Mouse (Mus musculus): ENCODE data around the gene Tex19.2.

Gene Tex19.2

DNA sequence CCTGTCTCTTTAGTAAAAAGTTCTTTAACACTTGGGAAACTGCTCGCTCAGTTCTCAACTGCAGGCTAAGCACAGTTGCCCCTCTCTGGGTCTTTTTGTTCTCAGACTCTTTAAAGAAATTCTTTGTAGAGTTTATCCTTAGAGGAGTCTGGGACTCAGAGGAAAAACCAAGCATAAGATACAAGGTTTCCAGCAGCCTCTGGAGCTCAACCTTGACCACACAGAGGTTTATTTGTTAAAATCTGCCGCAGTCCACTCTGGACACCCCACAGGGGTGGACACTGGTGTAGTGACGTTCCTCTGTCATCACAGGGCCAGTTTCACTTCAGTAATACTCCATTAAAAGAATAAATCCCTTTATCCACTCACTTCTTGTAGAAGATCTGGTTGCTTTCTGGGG is at the start of gene Tex19.2:
Gene Tex19.2 (minus strand): TSS at position 101 of the 400 bp plus-strand sequence.
- DNase-seq = no peak

DNA sequence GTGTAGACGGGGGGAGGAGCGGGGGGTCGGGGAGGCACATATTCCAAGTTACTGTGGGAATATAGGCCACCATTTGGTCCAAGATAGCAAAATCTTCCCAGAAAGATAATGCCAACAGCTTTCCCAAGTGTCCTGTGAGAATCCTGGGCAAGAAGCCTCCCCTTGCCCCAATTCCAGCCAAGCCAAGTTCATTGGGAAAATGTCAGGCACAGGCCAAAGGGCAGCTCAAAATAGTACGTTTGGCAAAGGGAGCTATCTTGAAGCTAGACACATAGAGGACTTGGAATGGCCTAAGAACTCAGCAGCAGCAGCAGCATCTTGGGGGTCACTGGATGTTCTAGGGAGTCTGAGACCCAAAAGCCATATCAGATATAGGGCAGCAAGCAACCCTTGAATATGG is 45.3 kb upstream of the Tex19.2 start:
- no peak for DNase-seq

DNA sequence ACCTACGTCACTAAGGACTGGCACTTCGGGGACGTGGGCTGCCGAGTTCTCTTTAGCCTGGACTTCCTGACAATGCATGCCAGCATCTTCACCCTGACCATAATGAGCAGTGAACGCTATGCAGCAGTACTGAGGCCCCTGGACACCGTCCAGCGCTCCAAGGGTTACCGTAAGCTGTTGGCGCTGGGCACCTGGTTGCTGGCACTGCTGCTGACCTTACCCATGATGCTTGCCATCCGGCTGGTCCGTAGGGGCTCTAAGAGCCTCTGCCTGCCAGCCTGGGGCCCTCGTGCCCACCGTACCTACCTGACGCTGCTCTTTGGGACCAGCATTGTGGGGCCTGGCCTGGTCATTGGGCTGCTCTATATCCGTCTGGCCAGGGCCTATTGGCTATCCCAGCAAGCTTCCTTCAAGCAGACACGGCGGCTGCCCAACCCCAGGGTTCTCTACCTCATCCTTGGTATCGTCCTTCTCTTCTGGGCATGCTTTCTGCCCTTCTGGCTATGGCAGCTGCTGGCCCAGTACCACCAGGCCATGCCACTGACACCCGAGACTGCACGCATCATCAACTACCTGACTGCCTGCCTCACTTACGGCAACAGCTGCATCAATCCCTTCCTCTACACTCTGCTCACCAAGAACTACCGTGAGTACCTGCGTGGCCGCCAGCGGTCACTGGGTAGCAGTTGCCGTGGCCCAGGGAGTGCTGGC is 42.3 kb upstream of the Tex19.2 start:
- no peak for DNase-seq

DNA sequence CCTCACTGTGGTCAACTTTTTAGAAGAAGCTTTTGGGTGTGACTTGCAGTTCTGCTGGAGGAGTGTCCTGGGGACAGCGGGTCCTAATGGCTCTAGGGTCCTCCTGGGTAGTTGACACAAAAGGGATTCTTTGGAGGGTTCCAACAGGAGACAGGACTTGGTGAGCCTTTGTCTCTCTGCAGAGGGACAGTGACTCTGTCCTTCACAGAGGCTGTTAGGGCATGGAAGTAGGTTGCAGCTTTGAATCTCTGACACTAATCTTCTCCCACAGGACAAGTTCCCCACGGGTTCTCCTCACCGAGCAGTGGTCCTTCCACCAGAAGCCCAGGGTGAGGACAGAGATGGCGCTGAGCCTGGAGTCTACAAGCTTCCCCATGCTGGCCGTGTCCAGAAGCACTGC is 41.5 kb upstream of the Tex19.2 start, which contains the start of gene Uts2r:
Gene Uts2r (plus strand): TSS at position 301 of the 400 bp plus-strand sequence.
- no peak for DNase-seq

DNA sequence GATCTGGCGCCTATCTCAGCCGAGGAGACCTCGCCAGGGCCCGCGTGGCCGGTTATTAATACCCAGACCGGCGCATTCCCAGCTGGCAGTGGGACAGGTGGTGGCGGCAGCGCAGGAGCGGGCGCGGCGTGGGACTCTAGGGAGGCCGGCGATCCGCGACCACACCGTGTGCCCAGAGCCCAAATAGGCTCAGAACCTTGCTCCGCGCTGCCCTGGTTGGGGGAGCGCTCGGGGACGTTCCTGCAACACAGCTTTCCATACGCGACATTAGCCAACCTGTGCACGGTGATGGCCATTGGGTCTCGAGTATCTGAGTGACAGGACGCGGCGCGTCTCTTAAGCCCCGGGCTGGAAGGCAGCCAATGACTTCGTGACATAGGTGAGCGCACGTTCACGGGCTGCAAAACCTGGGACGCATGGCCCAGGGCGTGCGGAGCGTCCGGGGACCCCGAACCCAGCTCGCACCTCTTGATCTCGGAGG is 38.0 kb upstream of the Tex19.2 start:
- DNase-seq = peak; percentile 8

DNA sequence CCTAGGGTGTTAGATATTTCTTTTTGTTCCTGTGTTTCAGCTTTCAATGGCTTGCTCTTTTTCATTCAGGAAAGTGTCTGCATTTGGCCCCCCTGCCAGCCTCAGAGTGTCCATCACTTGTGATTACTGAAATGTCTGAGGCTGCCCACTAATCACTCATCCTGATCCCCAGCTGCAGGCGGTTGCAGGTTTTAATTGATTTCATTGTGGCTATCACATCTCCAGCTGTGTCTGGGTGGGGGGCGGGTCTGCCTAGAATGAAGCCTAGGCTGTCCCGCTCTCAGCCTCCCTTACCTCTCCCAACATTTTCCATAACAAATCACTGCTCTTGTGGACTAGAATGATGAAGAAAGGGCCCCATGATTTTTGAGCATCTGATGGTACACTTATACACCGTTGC is 35.7 kb upstream of the Tex19.2 start:
- DNase-seq = no peak

DNA sequence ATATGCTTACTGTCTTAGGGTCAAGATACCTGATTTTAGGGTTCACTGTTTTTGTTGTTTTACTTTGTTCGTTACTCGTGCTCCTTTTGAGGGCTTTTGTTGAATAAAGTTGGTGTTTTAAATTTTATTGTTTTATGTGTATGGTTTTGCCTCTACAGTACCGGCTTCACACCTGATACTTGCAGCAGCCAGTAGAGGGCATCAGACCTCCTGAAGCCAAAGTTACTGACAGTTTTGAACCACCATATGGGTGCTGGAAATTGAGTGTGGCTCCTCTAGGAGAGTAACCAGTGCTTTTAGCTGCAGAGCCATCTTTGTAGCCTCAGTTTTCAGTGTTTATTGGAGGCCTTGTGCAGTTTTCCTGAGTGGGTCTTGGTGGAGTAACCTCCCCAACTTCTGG is 29.7 kb upstream of the Tex19.2 start:
- DNase-seq = no peak

DNA sequence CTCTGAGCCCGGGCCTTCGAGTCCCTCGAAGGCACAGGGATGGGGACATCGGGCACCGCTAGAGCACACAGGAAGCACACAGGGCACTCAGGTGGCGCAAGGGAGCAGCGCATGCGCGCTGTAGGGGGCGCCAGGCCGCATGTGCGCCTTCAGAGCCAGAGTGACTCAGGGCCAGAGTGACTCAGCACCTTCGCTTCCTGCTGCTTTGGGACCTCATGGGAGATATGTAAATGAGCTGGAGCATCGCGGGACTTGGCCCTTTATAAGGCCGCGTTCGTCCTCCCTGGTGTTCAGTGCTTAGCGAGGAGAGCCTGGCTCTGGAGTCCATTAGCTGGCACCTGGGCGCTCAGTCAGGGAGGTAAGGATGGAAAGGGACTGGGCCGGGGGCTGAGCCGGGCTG is 27.4 kb upstream of the Tex19.2 start, which contains the start of gene Tex19.1:
Gene Tex19.1 (plus strand): TSS at position 279 of the 400 bp plus-strand sequence.
- no peak for DNase-seq

DNA sequence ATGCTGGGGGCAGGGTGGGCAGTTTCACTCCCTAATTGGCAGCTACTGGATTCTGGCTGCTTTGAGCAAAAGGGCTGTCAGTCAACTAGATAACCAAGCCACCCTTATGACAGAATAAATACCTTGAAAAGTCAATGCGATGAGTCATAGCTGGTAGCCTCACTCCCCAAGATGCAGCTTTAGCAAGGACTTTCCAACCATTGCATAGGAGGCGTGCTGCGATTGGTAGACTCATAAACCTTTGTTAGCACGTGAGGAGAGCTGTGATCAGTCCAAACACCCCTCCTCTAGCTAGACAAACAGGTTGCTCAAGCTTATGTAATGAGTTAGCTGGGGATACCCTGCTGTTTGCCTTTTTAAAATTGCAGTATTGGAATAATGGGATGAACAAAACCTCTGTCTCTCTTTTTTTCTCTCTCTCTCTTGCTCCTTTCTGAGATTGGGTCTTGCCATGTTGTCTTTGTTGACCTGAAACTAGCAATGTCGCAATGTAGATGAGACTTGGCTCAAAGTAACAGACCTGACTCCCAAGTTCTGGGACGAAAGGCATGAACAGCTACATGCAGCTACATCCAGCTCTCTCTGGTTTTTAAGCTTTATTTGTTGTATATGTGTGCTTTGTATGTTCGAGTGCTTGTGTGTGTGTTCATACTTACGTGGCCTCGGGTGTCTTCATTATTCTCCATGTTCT is 25.0 kb upstream of the Tex19.2 start:
- no peak for DNase-seq

DNA sequence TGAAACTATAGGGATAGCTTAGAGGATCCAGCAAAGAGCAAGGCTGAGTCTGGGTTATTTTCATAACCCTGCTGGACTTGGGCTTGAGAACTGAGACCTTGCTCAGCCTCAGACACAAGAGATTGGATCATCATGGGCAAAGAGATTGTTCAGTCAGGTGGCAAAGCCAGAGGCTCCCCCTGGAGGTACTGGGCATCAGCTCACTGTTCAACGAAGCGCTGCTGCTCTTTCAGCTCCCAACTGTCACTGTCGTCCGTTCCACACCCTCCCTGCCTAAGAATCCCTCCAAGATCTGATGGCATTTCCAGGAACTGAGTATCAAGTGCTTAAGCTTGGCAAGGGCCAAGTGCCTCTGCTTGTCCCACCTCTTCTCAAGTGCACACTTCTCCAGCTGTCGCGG is 20.3 kb upstream of the Tex19.2 start:
- DNase-seq = peak; percentile 16

DNA sequence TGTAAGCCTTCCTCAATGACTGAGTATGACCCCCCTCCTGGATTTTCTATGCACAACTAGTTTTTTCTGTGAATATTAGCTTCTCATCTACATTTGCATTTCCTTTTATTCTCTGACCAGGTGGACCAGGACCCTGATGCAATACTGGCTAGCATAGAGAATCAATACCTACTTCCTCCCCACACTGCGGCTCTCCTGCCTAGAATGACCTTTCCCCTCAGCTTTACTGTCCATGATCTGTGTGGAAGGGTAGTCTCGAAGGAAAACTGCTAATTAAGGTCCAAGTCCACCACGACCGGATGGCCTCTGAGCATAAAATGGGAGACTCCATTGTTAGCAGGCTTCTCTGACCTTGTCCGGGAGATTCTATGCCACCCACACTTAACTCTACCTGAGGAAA is 19.2 kb upstream of the Tex19.2 start:
- DNase-seq = no peak

DNA sequence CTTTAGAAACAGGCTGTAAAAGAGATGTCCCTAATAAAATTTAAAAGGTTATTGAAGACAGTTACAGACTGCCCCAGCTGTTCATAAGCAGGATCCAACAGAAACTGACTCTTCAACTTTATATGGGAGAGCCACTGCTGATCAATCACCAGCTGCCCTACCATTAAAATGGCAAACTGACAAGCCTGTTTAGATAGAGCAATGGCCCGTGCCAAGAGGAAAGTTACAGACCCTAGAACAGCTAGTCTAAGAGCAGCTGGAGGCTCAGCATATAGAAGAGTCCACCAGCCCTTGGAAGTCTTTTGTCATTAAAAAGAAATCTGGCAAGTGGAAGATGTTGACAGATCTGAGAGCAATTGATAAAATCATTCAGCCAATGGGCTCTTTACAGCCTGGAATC is 16.1 kb upstream of the Tex19.2 start:
- no peak for DNase-seq

DNA sequence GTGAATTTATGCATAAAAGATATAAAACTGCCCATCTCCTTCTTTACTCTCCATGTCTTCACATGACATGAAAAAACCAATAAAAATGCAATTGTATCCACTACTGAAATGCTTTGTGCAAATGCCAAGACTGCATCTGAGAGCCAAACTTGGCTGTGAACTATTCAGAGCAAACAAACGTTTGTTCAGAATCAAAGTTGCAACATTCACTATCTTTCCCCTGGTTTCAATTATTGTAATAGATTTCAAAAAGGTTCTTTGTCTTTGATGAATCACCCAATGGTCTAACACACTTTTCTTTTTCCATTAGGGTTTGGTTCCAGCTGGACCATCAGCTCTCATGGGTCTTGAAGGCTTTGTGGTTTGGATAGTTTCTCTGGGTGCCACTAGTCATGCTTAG is 11.1 kb upstream of the Tex19.2 start:
- DNase-seq = no peak

DNA sequence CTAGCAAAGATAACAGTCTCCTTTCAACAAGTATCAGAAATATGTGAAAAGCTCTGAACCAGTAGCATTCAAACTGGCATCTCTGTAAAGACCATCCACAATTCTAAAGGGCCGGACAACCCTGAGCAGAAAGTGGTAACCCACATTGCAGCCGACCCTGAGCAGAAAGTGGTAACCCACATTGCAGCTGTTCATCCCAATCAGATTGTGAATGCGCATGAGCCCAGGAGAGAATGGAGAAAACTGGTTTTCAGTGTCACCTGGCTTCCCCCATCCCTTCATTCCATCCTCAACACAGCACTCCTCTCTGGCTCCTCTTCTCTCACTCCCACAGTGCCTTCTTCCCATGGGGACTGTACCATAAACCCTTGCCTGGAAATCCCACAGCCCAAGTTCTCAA is 9.0 kb upstream of the Tex19.2 start:
- DNase-seq = no peak

DNA sequence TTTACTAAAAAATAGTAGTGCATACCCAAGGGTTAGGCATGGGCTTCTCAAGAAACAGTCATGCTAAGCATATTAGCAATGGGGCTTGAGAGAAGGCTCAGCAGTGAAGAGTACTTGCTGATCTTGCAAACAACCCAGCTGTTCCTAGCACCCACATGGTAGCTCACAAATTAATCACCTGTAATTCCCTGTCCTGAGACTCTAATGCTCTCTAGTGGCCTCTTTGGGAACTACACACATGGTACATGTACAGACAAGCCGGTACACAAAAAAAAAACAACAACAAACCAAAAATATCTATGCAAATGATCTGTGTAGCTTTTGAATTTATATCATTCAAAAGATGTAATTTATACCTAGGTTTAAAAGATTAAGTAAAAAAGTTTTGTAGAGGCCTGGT is 7.9 kb upstream of the Tex19.2 start:
- no peak for DNase-seq

DNA sequence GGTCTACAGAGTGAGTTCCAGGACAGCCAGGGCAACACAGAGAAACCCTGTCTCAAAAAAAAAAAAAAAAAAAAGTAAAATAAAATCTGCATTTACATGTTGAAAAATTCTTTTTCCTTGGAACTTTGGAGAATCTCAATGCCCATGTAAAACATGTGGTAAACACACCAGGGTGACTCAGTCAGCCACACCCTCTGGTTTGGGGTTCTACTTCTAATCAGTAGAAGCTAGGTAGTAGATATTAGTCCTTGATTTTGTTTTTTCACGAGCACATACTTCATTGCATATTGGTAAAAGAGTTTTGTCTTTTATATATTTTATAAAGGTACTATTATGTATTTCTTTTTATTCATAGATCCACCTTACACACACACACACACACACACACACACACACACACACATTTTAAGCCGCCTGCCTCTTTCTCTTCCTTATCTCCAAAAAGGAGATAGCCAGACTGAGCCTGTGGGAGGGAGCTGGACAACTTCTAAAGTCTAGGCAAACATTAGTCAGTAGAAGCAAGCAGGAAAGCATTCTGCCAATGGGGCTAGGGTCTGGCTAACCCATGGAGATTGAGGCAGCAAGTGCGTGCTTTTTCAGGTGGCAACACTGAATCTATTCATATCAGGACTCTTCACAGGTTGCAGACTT is 7.2 kb upstream of the Tex19.2 start:
- no peak for DNase-seq

DNA sequence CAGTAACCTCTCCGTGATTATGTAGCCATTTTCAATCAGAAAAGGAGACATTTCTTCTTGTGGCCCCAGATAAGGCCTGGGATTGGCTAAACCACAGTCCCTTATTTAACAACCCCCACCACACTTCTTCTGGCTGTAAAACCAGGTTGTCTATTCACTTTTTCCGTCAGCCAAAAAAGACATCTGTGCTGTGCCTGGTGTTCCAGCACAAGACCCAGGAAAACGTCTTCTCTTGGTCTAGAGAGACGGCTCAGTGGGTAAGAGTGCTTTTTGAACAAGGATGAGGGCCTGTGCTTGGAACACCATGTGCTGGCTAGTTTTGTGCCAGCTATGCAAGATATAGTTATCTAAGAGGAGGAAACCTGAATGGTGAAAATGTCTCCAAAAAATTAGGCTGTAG is 5.0 kb upstream of the Tex19.2 start:
- DNase-seq = no peak

DNA sequence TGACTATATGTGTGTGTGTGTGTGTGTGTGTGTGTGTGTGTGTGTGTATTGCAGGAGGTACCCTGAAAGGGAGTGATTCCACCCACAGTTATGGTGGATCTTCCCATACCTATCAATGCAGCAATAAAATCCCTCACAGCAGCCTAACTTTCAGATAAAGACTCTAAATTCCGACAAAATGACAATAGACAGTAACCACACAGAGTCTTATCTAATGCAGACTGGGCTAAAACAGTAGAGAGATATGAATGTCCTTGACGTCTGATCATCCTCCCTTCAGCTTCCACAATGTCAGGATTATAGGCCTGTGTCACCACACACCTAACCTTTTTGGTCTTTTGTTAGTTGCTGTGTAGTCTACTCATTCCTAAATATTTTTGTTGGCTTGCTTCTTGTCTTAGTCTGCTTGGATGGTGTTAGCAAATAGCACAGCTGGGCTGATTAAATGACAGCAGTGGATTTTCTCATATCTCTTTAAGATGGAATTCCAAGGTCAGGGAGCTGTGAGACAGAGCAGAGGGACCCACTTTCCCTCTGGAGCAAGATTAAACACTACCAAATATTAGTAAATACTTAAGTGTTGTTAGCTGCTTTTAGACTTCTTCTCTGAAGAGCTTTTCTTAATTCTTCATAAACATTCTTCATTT is 3.7 kb upstream of the Tex19.2 start:
- DNase-seq = no peak

DNA sequence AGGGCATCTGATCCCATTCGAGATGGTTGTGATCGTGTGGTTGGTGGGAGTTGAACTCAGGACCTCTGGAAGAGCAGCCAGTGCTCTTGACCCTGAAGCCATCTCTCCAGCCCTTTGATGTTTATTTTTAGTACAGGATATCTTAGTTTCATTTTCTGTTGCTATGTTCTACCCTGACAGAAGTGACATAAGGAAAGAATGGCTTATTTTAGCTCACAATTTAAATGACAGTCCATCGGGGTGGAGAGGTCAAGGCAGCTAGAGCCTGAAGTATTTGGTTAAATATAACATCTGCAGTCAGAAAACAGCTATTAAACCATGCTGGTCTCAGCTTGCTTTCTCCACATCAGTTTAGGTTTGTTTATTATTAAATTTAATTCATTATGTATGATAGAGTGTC is 2.7 kb upstream of the Tex19.2 start:
- DNase-seq = no peak

DNA sequence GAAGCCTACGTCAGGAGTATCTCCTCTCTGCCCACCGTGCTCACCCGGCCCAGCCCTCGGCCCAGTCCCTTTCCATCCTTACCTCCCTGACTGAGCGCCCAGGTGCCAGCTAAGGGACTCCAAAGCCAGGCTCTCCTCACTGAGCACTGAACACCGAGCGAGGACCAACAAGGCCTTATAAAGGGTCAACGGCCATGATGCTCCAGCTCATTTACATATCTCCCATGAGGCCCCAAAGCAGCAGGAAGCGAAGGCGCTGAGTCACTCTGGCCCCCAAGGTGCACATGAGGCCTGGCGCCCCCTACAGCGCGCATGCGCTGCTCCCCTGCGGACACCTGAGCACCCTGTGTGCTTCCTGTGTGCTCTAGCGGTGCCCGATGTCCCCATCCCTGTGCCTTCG is 371 bp downstream of the Tex19.2 start:
- no peak for DNase-seq

DNA sequence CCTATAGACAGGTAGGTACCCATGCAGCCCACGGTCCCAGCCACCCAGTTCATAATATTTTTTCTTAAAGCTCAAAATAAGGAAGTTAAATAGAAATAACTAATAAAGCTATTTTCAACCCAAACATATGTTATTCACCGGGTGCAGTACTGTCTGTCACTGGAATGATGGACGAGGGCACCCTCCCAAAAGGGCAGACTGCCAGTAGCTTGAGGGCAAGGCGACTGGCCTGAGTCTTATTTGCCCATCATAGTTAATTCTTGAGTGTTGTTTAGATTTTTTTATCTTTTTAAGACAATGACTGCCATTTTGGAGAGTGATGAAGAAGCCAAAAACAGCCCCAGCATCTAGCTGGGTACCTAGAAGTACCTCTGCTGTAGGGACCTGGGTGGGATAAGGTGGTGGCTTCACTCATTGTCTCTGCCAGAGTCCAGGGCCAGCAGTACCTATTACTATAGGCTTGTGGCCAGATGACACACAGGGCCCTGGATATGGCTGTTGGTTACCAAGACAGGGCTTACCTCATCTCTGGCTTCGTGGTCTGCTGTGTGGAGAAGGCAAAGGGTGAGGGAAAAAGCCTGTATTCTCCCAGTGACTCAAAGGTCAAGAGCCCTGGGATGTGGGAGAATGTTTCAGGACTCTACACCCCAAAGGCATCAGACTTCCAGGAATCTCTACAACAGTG is 6.2 kb downstream of the Tex19.2 start:
- no peak for DNase-seq

DNA sequence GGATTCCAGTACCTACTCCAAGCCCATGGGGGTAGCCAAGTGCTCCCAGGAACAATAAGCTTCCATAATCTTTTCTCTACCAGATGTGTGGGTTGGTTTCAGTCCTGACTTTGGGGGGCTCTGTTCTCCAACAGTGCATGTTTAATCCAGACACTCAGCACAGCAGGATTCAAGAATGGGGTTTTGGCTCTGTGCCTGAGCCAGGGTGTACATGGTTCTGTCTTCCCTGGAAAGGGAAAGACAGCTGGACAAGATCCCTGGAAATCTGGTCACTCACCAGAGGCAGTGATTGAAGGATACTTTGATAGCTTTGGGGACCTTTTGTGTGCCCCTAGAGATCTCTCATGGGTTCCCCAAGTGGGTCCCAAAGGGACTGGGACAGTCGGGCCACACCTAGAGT is 6.9 kb downstream of the Tex19.2 start:
- no peak for DNase-seq

DNA sequence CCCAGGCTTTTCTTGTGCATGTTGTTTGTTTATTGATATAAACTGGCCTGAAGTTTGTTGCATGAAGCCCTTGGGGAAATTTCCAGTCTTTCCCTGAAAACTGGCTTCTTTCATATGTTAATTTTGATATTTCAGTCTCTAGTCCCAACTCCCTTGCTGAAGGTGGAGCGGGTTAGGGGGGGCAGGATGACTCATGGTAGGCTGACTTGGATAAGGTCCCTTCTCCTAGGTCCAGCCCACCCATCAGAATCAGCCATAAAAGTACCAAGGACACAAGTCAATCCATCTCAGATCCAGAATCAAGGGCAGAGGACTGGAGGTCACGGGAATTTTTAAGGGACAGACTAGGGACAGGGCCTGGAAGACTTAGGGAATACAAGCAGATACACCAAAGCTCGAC is 7.4 kb downstream of the Tex19.2 start:
- no peak for DNase-seq
